Mouse (Mus musculus) midbrain, embryonic 14.5 days (tissue): ENCODE measurements around the gene Ppp1r3e. TPM values are rescaled to one million over a fixed set of nuclear protein-coding genes. Genes with fewer than 3 reads are reported as not detected.
A peak's percentile ranks its signal among the peaks of the same experiment; 100 is the strongest.

ENCODE experiments used
- ATAC-seq: fragments of 200-750 bp; cut with Nextera tagmentation; 2 replicates; pipeline ENCODE4 v1.8.0; 2017; ENCODE audit warnings: moderate number of reproducible peaks, moderate library complexity; ENCODE audit not compliant: low FRiP score, low TSS enrichment
- DNase-seq: peaks from one replicate; pipeline ENCODE4 v3.0.0-alpha.2; 2015
- H3K27ac ChIP-seq: fragments of 300-500 bp; sonication (generic); replicated peaks from 2 replicates; pipeline ENCODE4 v1.5.1; 2014; ENCODE audit warnings: mild to moderate bottlenecking, low read depth, low read length, moderate library complexity
- H3K27me3 ChIP-seq: fragments of 300-500 bp; sonication (generic); 2 replicates; pipeline ENCODE4 v1.6.1; 2014; ENCODE audit warnings: low read length, control low read depth, mixed read lengths; ENCODE audit not compliant: control insufficient read depth, insufficient read depth
- H3K36me3 ChIP-seq: fragments of 300-500 bp; sonication (generic); 2 replicates; pipeline ENCODE4 v1.6.1; 2014; ENCODE audit warnings: low read length, control low read depth; ENCODE audit not compliant: control insufficient read depth, insufficient read depth
- H3K4me1 ChIP-seq: fragments of 300-500 bp; sonication (generic); 2 replicates; pipeline ENCODE4 v1.6.1; 2014; ENCODE audit warnings: mild to moderate bottlenecking, antibody characterized with exemption, low read length, control low read depth; ENCODE audit not compliant: control insufficient read depth, insufficient read depth
- H3K4me2 ChIP-seq: fragments of 300-500 bp; sonication (generic); 2 replicates; pipeline ENCODE4 v1.6.1; 2014; ENCODE audit warnings: mild to moderate bottlenecking, low read length, moderate library complexity
- H3K4me3 ChIP-seq: fragments of 300-500 bp; sonication (generic); replicated peaks from 2 replicates; pipeline ENCODE4 v1.5.1; 2014; ENCODE audit warnings: low read depth, low read length
- H3K9ac ChIP-seq: fragments of 300-500 bp; sonication (generic); replicated peaks from 2 replicates; pipeline ENCODE4 v1.6.1; 2014; ENCODE audit warnings: mild to moderate bottlenecking, low read length, moderate library complexity
- H3K9me3 ChIP-seq: fragments of 300-500 bp; sonication (generic); 2 replicates; pipeline ENCODE4 v1.6.1; 2016; ENCODE audit warnings: low read length, control low read depth, mixed read lengths; ENCODE audit not compliant: control insufficient read depth
- WGBS: fragments of 180-500 bp; shearing (Covaris S2); extraction: QIAGEN DNeasy Blood & Tissue Kit; methylation state at CpG from one replicate; pipeline ENCODE4 v1.1.7; 2014; 5-methylcytosine and 5-hydroxymethylcytosine counted together
- polyA plus RNA-seq: library from polyadenylated mRNA; unstranded; fragments of >200 nt; fragmentation: Nextera tagmentation; extraction: Ambion mirVana; gene quantifications from 2 replicates; pipeline ENCODE4 v1.2.1, GENCODE M21; 2014

Gene Ppp1r3e
- polyA plus RNA-seq, 1 experiment from 2014 or later, result 2.1 TPM

- H3K9me3 ChIP-seq, result no peaks in the 10 kb centered on the region
- peak; percentile 67 for ATAC-seq
- peak overlapping the region; percentile 97 for H3K9ac ChIP-seq
- peaks cover 14% of the 10 kb centered on the region; the same call in 1 of the 2 replicates for H3K4me1 ChIP-seq
- no peaks in the 10 kb centered on the region for H3K27me3 ChIP-seq
- peak overlapping the region; percentile 94 for H3K4me3 ChIP-seq
- H3K4me2 ChIP-seq, result peak overlapping the region; percentile 87
- DNase-seq, result peak; percentile 65
- WGBS, result 2% methylated on average over 69 of the region's 69 CpGs
- H3K36me3 ChIP-seq, result peaks cover 44% of the 10 kb centered on the region
- peak overlapping the region; percentile 88 for H3K27ac ChIP-seq
Measured at GRCm38 (mm10) chr14:54912109-54912850, 34.9 kb upstream of the Ppp1r3e start.

GRCm38 (mm10) chr14:54908682-54909081 lies 31.3 kb upstream of the Ppp1r3e start:
- 92% methylated on average over 7 of the region's 7 CpGs for WGBS
- Histone ChIP-seq H3K4me3 (no peak overlapping the region), H3K4me1 (peaks cover 13% of the 10 kb centered on the region; the same call in 1 of the 2 replicates), H3K27me3 (no peaks in the 10 kb centered on the region), H3K9ac (no peak overlapping the region), H3K9me3 (no peaks in the 10 kb centered on the region), H3K4me2 (no peak overlapping the region), H3K36me3 (peaks cover 59% of the 10 kb centered on the region), H3K27ac (no peak overlapping the region)
- ATAC-seq (no peak), DNase-seq (no peak)

- WGBS, result 94% methylated on average over 4 of the region's 4 CpGs
- H3K4me2 ChIP-seq, result no peak overlapping the region
- no peaks in the 10 kb centered on the region for H3K27me3 ChIP-seq
- no peaks in the 10 kb centered on the region for H3K4me1 ChIP-seq
- no peak for ATAC-seq
- H3K9me3 ChIP-seq, result no peaks in the 10 kb centered on the region
- no peak overlapping the region for H3K9ac ChIP-seq
- peaks cover 48% of the 10 kb centered on the region for H3K36me3 ChIP-seq
- no peak overlapping the region for H3K4me3 ChIP-seq
- H3K27ac ChIP-seq, result no peak overlapping the region
- DNase-seq, result no peak
Measured at GRCm38 (mm10) chr14:54903641-54904040, 26.3 kb upstream of the Ppp1r3e start.

GRCm38 (mm10) chr14:54900383-54900782 lies 23.0 kb upstream of the Ppp1r3e start:
- ATAC-seq (peak; percentile 66; the same call in 1 of the 2 replicates), DNase-seq (peak; percentile 94)
- WGBS, result 0% methylated on average over 3 of the region's 3 CpGs
- 0 out of 2 replicates have a peak overlapping the region, but pooled peaks have one; percentile 1 for H3K27ac ChIP-seq
- no peaks in the 10 kb centered on the region for H3K9me3 ChIP-seq
- H3K9ac ChIP-seq, result no peak overlapping the region
- no peak overlapping the region for H3K4me3 ChIP-seq
- H3K4me1 ChIP-seq, result peaks cover 7% of the 10 kb centered on the region
- H3K4me2 ChIP-seq, result no peak overlapping the region
- no peaks in the 10 kb centered on the region for H3K27me3 ChIP-seq
- H3K36me3 ChIP-seq, result peaks cover 47% of the 10 kb centered on the region

- Histone ChIP-seq H3K27ac (no peak overlapping the region), H3K4me1 (peaks cover 11% of the 10 kb centered on the region), H3K36me3 (peaks cover 40% of the 10 kb centered on the region), H3K27me3 (no peaks in the 10 kb centered on the region), H3K9me3 (no peaks in the 10 kb centered on the region), H3K9ac (no peak overlapping the region), H3K4me2 (no peak overlapping the region), H3K4me3 (no peak overlapping the region)
- DNase-seq (no peak), ATAC-seq (no peak)
- WGBS, result 79% methylated on average over 2 of the region's 2 CpGs
Measured at GRCm38 (mm10) chr14:54897445-54897844, 20.1 kb upstream of the Ppp1r3e start.

- H3K27ac ChIP-seq, result peak overlapping the region; percentile 96
- peaks cover 11% of the 10 kb centered on the region for H3K4me1 ChIP-seq
- no peaks in the 10 kb centered on the region for H3K27me3 ChIP-seq
- peak overlapping the region; percentile 55 for H3K4me2 ChIP-seq
- H3K9ac ChIP-seq, result peak overlapping the region; percentile 98
- H3K9me3 ChIP-seq, result no peaks in the 10 kb centered on the region
- peaks cover 39% of the 10 kb centered on the region for H3K36me3 ChIP-seq
- H3K4me3 ChIP-seq, result peak overlapping the region; percentile 97
- ATAC-seq, result peak; percentile 51
- under 1% methylated on average over 54 of the region's 54 CpGs for WGBS
- peak; percentile 69 for DNase-seq
Measured at GRCm38 (mm10) chr14:54894296-54895151, 17.2 kb upstream of the Ppp1r3e start.

- ATAC-seq, result peak; percentile 99
- H3K27me3 ChIP-seq, result no peaks in the 10 kb centered on the region
- peaks cover 31% of the 10 kb centered on the region for H3K36me3 ChIP-seq
- H3K27ac ChIP-seq, result peak overlapping the region; percentile 96
- peak; percentile 99 for DNase-seq
- WGBS, result under 1% methylated on average over 38 of the region's 38 CpGs
- H3K4me2 ChIP-seq, result peak overlapping the region; percentile 40
- H3K4me1 ChIP-seq, result peaks cover 11% of the 10 kb centered on the region
- no peaks in the 10 kb centered on the region for H3K9me3 ChIP-seq
- H3K9ac ChIP-seq, result peak overlapping the region; percentile 98
- peak overlapping the region; percentile 97 for H3K4me3 ChIP-seq
Measured at GRCm38 (mm10) chr14:54893651-54894181, 16.4 kb upstream of the Ppp1r3e start.

- WGBS, result 94% methylated on average over 3 of the region's 3 CpGs
- Histone ChIP-seq H3K27me3 (no peaks in the 10 kb centered on the region), H3K4me3 (peak within 1 kb of the TSS; percentile 35), H3K9me3 (no peaks in the 10 kb centered on the region), H3K4me1 (peaks cover 11% of the 10 kb centered on the region), H3K4me2 (peak within 1 kb of the TSS; percentile 40), H3K36me3 (peaks cover 18% of the 10 kb centered on the region), H3K9ac (no peak within 1 kb of the TSS), H3K27ac (peak within 1 kb of the TSS; percentile 77)
- ATAC-seq, result no peak
- DNase-seq, result no peak
Measured at GRCm38 (mm10) chr14:54892200-54892599, 14.8 kb upstream of the Ppp1r3e start, which contains the start of gene Pabpn1. Gene Pabpn1, plus strand, starts transcription at chr14:54892500.
